Mouse (Mus musculus): Measurements from ENCODE around the gene Rln1.

The Rln1 gene

DNA sequence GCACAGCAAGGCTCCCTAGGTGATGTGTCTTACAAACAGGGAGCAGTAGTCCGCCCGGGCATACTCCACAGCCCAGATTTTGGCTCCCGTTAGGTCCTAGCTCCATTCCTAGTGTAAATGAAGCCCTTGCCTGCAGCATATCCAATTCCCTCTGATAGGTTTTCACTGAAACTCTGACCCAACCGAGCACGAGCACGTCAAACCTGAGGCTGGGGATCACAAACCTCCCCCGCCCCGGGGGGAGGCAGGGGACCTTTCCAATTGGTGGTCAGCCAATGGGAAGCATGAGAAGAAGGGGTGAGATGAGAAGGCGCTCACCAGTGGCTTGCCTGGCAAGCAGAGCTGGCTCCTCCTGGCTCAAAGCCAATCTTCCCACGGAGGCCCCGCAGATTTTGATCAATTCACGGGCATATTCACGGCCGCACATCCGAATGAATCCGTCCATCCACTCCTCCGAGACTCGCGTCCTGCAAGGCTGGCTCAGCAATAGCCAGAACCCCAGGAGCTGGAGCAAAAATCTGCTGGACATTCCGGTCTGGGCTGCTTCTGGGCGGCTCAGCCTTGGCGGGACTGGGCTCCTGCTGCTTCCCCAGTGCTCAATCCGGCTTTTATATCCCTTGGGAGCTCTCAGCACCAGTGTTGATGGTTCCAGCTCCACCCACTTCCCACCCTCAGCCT is at the start of gene Rln1:
Rln1 (minus strand) TSS at position 603 of the 678 bp plus-strand sequence.
- in situ Hi-C loops (cut with MboI, MseI): no loop called here

- in situ Hi-C loops (cut with MboI, MseI): loop anchor here (10.0 kb wide), 1 partner anchor 111 kb away; no protein-coding TSS in a partner anchor
Measured at GRCm38 (mm10) chr19:29383368-29383767, 48.9 kb upstream of the Rln1 start.

- in situ Hi-C loops (cut with MboI, MseI): loop anchor here (10.0 kb wide), 1 partner anchor 115 kb away; no protein-coding TSS in a partner anchor
Measured at GRCm38 (mm10) chr19:29379839-29380603, 45.6 kb upstream of the Rln1 start.

DNA sequence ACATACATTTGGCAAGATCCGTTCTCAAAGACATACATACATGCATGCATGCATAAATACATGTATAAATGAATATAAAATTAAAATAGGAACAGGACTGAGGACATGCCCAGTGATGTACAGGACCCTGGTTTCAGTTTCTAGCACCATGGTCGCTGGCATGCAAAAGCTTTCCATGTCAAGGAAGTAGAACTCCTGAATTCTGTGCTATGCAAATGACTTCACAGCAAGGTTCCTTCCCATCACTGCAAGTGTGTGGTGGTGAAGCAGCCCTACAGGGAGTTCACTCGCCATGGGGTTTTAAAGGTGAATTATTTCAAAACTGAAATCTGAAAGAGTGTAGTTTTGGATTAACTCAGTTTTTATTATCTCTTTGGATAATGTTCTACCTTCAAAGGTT is 41.9 kb upstream of the Rln1 start:
- in situ Hi-C loops (cut with MboI, MseI): no loop called here

DNA sequence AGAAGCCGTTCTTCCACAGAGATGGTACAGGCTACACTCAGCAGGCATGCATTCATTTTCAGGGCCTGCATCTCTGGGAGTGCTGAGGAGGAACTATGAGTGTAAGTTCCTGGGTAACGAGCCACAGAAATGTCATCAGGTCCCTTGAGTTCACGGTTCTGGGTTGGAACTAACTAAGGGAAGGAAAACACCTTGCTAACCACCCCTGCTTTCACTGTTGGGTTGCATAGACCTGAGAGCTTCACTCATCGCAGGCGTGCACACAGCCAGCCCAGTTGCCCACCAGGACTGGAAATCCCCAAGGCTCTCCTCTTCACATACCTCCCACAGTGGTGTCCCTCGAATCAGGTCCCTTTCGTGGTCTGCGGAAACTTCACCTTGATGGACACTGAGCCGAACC is 40.5 kb upstream of the Rln1 start:
- in situ Hi-C loops (cut with MboI, MseI): no loop called here

DNA sequence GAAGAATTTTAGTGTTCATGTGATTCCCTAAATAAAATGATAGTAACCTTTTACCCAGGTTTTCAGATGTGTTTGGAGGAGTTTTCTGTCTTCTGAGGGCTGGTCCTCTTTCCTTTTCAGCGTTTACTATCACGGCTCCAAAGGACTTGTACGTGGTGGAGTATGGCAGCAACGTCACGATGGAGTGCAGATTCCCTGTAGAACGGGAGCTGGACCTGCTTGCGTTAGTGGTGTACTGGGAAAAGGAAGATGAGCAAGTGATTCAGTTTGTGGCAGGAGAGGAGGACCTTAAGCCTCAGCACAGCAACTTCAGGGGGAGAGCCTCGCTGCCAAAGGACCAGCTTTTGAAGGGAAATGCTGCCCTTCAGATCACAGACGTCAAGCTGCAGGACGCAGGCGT is 39.0 kb upstream of the Rln1 start:
- in situ Hi-C loops (cut with MboI, MseI): no loop called here

- in situ Hi-C loops (cut with MboI, MseI): no loop called here
Measured at GRCm38 (mm10) chr19:29372621-29373020, 38.2 kb upstream of the Rln1 start.

GRCm38 (mm10) chr19:29372138-29372537 is 37.7 kb upstream of the Rln1 start:
- in situ Hi-C loops (cut with MboI, MseI): no loop called here

DNA sequence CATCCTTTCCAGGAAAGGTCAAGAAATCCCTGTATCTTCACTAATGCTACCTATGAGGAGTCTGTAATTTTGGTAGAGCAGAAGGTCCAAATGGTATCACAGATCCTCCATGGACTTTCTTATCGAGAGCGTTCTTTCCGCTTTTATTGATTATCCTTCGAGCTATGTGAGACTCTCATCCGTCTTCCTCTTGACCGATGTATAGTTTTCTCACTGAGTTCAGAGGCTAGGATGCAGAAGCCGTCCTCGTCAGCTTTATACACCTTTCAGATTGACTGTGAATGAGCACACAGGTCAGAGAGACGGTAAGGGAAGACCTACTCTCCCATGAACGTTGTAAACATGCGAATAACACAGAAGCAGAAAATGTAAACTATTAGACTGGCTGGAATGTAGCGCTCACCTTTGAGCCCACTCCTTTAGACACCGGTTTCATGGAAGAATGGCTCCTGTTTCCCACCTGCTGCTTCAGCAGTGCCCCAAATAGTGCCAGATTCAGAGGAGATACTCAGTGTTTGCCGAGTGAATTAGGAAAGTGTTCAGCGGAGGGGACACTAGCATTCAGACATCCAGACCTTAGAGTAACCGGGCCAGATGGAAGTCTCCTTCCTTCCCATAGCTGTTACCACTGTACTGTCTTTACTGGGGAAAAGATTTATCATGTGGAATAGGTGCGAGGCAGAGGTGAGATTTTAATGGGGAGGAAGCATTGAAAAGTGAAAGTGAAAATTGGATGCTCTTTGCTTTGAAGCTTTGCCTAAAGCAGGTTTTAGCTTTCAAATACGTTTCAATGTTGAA is 37.0 kb upstream of the Rln1 start:
- in situ Hi-C loops (cut with MboI, MseI): no loop called here

DNA sequence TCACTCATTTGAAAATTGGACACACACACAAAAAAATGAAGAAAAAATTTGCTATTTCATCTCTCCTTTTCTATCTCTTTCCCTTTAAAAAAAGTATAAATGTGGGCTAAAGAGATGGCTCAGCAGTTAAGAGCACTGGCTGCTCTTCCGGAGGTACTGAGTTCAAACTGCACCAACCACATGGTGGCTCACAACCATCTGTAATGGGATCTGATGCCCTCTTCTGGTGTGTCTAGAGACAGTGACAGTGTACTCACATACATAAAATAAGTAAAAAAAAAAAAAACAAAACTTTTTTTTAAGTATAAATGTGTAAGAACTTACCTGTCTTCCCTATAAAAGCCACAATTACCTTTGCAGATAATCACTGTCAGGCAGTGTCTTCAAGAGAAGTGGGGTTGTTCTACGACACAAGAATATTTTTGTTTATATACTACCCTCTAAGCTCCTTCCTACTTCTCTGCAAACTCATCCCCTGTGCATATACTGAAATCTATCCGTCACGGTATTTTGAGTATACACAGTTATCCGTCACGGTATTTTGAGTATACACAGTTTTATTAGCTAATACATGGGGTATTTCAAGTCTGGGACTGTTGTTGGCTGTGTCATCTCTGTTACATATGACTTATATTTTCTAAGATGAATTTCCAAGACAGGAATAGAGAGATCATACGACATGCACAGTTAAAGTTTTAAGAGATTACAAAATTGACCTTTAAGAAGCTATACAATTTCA is 36.2 kb upstream of the Rln1 start:
- in situ Hi-C loops (cut with MboI, MseI): no loop called here

- in situ Hi-C loops (cut with MboI, MseI): no loop called here
Measured at GRCm38 (mm10) chr19:29370112-29370511, 35.6 kb upstream of the Rln1 start.

DNA sequence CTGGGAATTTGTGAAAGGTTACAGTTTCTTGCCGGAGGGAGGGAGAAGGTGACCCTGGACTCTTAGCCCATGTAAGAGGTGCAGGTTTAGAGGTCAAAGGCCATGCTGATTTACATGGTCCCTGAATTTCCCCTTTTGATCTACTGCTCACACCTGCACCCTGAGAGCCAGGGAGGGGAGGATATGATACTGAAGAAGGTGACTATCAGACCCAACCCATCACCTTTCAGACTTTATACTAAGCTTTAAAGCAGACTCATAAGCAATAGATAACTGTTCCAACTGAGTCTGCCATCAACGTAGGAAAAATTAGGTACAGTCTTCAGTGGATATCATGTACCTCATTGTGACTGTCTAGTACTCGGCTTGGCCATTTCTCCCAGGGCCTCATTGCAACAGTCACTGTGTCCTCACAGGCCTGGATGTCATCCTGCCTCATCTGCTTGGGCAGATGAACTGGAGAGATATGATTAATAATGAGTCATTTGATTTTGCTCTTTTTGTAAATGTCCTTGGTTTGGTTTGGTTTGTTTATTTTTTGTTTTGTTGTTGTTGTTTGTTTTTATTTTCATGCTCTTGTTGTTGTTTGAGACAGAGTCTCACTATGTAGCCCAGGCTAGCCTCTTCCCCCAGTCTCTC is 34.3 kb upstream of the Rln1 start:
- in situ Hi-C loops (cut with MboI, MseI): loop anchor here (10.0 kb wide), 1 partner anchor 86 kb away; no protein-coding TSS in a partner anchor

GRCm38 (mm10) chr19:29368041-29368440 is 33.6 kb upstream of the Rln1 start:
- in situ Hi-C loops (cut with MboI, MseI): loop anchor here (10.0 kb wide), 1 partner anchor 87 kb away; no protein-coding TSS in a partner anchor

- in situ Hi-C loops (cut with MboI, MseI): loop anchor here (10.0 kb wide), 1 partner anchor 88 kb away; no protein-coding TSS in a partner anchor
Measured at GRCm38 (mm10) chr19:29366969-29367622, 32.6 kb upstream of the Rln1 start, which contains the start of the genes Plgrkt and Cd274. TSS of gene Plgrkt (minus strand) at chr19:29367390. TSS of gene Cd274 (plus strand) at chr19:29367455.

DNA sequence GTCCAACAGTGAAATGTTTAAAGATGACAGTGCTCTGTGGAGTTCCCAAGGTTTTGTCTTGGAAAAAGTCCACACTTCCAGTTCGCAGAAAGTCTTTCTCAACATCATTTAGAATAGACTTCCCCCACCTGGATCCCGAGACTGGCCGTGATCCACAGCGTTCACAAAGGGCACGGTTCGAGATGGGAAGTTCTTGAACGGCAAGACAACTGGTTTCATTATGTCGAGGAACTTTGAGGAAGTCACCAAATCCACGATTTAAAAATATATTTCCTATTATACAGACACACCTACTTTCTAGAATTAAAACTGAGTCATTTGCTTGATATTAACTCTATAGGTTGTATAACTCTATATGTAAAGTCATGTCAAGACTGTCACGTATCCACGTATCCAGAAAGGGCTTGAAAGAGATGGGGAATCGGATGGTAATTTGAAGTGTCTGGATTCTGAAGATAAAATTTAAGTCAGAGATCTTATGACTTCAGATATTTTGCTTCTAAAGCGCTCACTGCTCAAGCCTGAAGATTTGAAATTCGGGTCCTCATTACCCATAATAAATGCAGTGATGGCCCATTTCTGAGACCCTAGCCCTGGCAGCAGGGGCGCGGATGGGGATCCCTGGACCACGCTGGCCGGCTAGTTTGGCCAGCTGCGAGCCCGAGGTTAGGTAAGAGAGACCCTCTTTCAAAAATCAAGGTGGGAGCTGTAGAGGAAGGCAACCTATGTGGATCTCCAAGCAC is 31.9 kb upstream of the Rln1 start:
- in situ Hi-C loops (cut with MboI, MseI): loop anchor here (10.0 kb wide), 1 partner anchor 88 kb away; no protein-coding TSS in a partner anchor

DNA sequence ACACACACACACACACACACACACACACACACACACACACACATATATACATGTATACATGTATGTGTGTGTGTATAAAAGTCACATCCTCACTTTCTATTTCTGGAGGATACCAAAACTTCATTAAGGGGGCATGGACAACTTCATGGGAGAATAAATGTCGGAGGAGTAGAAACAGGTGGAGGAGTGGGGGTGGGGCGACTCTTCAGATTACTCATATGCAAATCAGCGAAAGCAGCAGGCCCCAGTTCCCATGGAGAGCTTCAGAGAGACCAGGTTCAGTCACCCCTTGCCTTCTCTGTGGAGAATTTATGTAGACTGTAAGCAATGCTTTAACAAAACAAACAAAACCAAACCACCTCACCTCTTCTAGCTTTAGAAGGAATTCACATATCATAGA is 30.6 kb upstream of the Rln1 start:
- in situ Hi-C loops (cut with MboI, MseI): loop anchor here (10.0 kb wide), 1 partner anchor 90 kb away; no protein-coding TSS in a partner anchor

DNA sequence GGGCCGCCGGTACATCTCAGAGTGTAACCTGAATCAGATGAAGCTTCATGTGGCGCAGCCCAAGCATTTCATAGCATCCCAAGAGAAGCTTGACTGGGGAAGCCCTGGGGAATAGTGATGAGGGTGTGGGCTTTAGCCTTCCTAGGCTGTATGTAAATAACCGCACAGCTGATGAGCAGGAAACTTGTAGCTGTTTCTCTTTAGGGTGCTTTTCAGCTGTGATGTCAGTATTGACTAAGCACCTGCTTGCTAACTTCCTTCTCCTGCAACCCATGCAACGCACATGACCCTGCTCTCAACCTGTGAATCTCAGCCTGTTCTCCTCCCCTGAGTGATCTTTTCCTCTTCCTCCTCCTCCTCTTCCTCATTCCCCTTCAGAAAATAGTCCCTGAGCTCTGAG is 29.6 kb upstream of the Rln1 start:
- in situ Hi-C loops (cut with MboI, MseI): loop anchor here (10.0 kb wide), 1 partner anchor 91 kb away; no protein-coding TSS in a partner anchor

DNA sequence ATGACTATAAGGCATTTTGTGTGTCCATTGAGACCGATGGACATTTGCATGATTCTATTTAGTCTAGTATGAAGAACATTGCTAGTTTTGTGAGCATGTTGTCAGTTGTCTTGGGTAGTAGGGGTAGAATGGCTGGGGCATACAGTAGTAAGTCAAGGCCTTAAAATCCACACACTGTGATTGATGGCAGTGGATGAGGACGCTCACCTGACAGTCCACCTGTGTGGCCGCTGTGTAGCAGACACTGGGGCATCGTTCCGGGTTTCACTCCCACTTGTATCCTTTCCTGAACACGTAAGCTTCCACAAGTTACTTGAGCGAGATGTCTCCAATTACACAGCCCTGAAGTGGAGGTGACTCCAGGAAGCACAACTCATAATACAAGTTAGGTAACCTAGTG is 29.1 kb upstream of the Rln1 start:
- in situ Hi-C loops (cut with MboI, MseI): loop anchor here (10.0 kb wide), 1 partner anchor 91 kb away; no protein-coding TSS in a partner anchor
